ENCODE assay signal across 8 mouse cellular contexts in the genomic region with DNA sequence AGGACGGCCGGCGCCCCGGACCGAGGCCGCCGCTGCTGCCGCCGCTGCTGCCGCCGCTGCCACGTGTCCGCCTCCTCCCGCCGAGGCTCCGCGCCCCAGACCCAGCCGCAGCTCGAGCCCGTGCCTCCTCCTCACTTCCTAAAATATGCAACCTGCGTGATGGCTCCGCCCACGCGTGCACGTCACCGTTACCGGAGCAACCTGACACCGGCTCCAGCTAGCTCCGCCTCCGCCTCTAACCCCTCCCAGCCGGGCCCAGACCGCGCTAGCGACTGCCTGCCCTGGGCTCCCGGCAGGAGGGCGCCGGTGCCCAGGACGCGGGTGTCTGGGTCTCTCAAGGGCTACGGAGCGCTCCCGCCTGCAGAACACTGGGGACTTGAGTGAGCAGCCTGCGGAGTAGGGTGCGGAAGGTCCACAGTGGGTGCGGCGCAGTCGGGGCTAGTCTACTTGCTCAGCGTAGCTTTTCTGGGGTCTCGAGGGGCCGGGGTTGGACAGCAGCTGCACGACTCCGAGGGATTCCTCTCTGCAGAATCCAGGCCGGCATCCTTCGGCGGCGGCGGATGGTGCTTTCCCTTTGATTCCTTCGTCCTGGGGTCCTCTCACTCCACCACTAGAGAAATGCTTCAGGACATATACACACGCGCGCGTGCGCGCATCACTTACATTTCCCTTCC. TPM values are rescaled to one million over a fixed set of nuclear protein-coding genes. Genes with fewer than 3 reads are reported as not detected.
DNase-seq lines count a peak whose midpoint lies in the region; ATAC-seq and TF ChIP-seq lines count a peak whose summit lies in the region.

A gene (minus strand): TSS at position 135 of the 674 bp plus-strand sequence.

- intact Hi-C loops in heart, adult 2 months (cut with DNase I), result loop anchor here (2.0 to 5.0 kb wide), 5 partner anchors 93 to 917 kb away; a partner anchor contains a TSS

- 0 out of 2 replicates have a peak, but pooled peaks cover 3% of the 10 kb centered on the region for H3K79me2 ChIP-seq in heart, adult 2 months (replicated peaks; ENCODE audit: control insufficient read depth, insufficient read depth, low read length)

- no peaks in the 10 kb centered on the region for H3K9me3 ChIP-seq in embryonic facial prominence, embryonic 14.5 days (ENCODE audit: control insufficient read depth, low read length)
- no peaks in the 10 kb centered on the region for H3K9me3 ChIP-seq in limb, embryonic 13.5 days
- no peaks in the 10 kb centered on the region for H3K9me3 ChIP-seq in midbrain, embryonic 16.5 days (replicated peaks; ENCODE audit: control insufficient read depth, low read length, poor library complexity, severe bottlenecking)

- peak within 1 kb of the TSS; percentile 89 for H3K4me3 ChIP-seq in embryonic facial prominence, embryonic 14.5 days (ENCODE audit: low read depth, low read length)
- H3K4me3 ChIP-seq in heart, adult 2 months, result peak within 1 kb of the TSS; percentile 93
- H3K4me3 ChIP-seq in limb, embryonic 13.5 days, result peak within 1 kb of the TSS; percentile 94
- peak within 1 kb of the TSS; percentile 63 for H3K4me3 ChIP-seq in midbrain, embryonic 16.5 days (ENCODE audit: low read depth, low read length)

- TF ChIP-seq EP300 in heart, adult 2 months (IDR thresholded peaks at IDR 0.05; ENCODE audit: insufficient read depth, low read depth, low read length), result peak; percentile 70; the same call in 1 of the 2 replicates

- 2% methylated on average over 18 of the region's 64 CpGs for WGBS in embryonic facial prominence, embryonic 14.5 days
- WGBS in heart, adult 2 months, result 2% methylated on average over 60 of the region's 64 CpGs
- under 1% methylated on average over 64 of the region's 64 CpGs for WGBS in limb, embryonic 13.5 days
- 0% methylated on average over 64 of the region's 64 CpGs for WGBS in midbrain, embryonic 16.5 days

- peak; percentile 97 for TF ChIP-seq POLR2A in heart, adult 2 months (IDR thresholded peaks at IDR 0.05; ENCODE audit: insufficient read depth, low read depth, low read length)

- peak; percentile 44 for TF ChIP-seq CTCF in heart, adult 2 months (IDR thresholded peaks at IDR 0.05)

- no peaks in the 10 kb centered on the region for H3K27me3 ChIP-seq in embryonic facial prominence, embryonic 14.5 days (replicated peaks; ENCODE audit: control insufficient read depth, insufficient read depth, low read length)
- H3K27me3 ChIP-seq in heart, adult 2 months (ENCODE audit: control insufficient read depth, insufficient read depth, low read length), result no peaks in the 10 kb centered on the region
- H3K27me3 ChIP-seq in limb, embryonic 13.5 days, result no peaks in the 10 kb centered on the region
- no peaks in the 10 kb centered on the region for H3K27me3 ChIP-seq in midbrain, embryonic 16.5 days (ENCODE audit: control insufficient read depth, insufficient read depth, low read depth, low read length)

- ATAC-seq in embryonic facial prominence, embryonic 14.5 days (ENCODE audit: low read depth), result peak; percentile 94
- ATAC-seq in limb, embryonic 13.5 days (ENCODE audit: low FRiP score, low read depth), result peak; percentile 97
- ATAC-seq in midbrain, embryonic 16.5 days, result peak; percentile 98

- H3K36me3 ChIP-seq in embryonic facial prominence, embryonic 14.5 days (ENCODE audit: control insufficient read depth, insufficient read depth, low read length), result no peaks in the 10 kb centered on the region
- peaks cover 25% of the 10 kb centered on the region for H3K36me3 ChIP-seq in heart, adult 2 months (ENCODE audit: control insufficient read depth, insufficient read depth, low read length)
- H3K36me3 ChIP-seq in limb, embryonic 13.5 days, result no peaks in the 10 kb centered on the region
- H3K36me3 ChIP-seq in midbrain, embryonic 16.5 days (ENCODE audit: control insufficient read depth, insufficient read depth, low read length), result no peaks in the 10 kb centered on the region

- H3K4me1 ChIP-seq in embryonic facial prominence, embryonic 14.5 days (ENCODE audit: control insufficient read depth, insufficient read depth, low read length), result peaks cover 30% of the 10 kb centered on the region
- H3K4me1 ChIP-seq in heart, adult 2 months (ENCODE audit: control insufficient read depth, insufficient read depth, low read length), result peaks cover 7% of the 10 kb centered on the region
- H3K4me1 ChIP-seq in limb, embryonic 13.5 days, result peaks cover 52% of the 10 kb centered on the region
- H3K4me1 ChIP-seq in midbrain, embryonic 16.5 days (ENCODE audit: control insufficient read depth, insufficient read depth, low read length), result peaks cover 40% of the 10 kb centered on the region

- peak within 1 kb of the TSS; percentile 95 for H3K9ac ChIP-seq in embryonic facial prominence, embryonic 14.5 days (ENCODE audit: low read depth, low read length)
- H3K9ac ChIP-seq in heart, adult 2 months (ENCODE audit: low read depth, low read length), result peak within 1 kb of the TSS; percentile 79
- H3K9ac ChIP-seq in limb, embryonic 13.5 days, result peak within 1 kb of the TSS; percentile 95
- peak within 1 kb of the TSS; percentile 83 for H3K9ac ChIP-seq in midbrain, embryonic 16.5 days (ENCODE audit: low read depth, low read length)

- peak within 1 kb of the TSS; percentile 89 for H3K4me2 ChIP-seq in embryonic facial prominence, embryonic 14.5 days (ENCODE audit: low read depth, low read length)
- H3K4me2 ChIP-seq in limb, embryonic 13.5 days (replicated peaks), result peak within 1 kb of the TSS; percentile 84
- peak within 1 kb of the TSS; percentile 57 for H3K4me2 ChIP-seq in midbrain, embryonic 16.5 days (ENCODE audit: low read length)

- peak within 1 kb of the TSS; percentile 97 for H3K27ac ChIP-seq in embryonic facial prominence, embryonic 14.5 days (replicated peaks; ENCODE audit: low read depth, low read length)
- peak within 1 kb of the TSS; percentile 99 for H3K27ac ChIP-seq in heart, adult 2 months
- peak within 1 kb of the TSS; percentile 96 for H3K27ac ChIP-seq in limb, embryonic 13.5 days
- H3K27ac ChIP-seq in midbrain, embryonic 16.5 days (ENCODE audit: low read length), result peak within 1 kb of the TSS; percentile 91

- peak; percentile 96 for DNase-seq in 3T3-L1 (ENCODE audit: low read depth, low spot score)
- DNase-seq in adrenal gland, postnatal 4 days (ENCODE audit: low spot score in 2 of 2), result peak; percentile 93 to 98
- DNase-seq in embryonic facial prominence, embryonic 14.5 days (ENCODE audit: low spot score), result peak; percentile 99
- DNase-seq in heart, adult 2 months, result peak; percentile 99
- DNase-seq in kidney, adult 8-10 months, result peak; percentile 98 to 99
- DNase-seq in spleen, postnatal 10 days (ENCODE audit: low spot score in 2 of 2), result peak; percentile 98 to 99

RNA-seq across cellular contexts. Expression of the gene that starts here (rescaled TPM):
- 100 to 1,000 TPM; 675 to 838 TPM for total RNA-seq in adrenal gland, postnatal 4 days (2021)
- 153 and 162 TPM in 2 replicates for polyA plus RNA-seq in embryonic facial prominence, embryonic 14.5 days (2014; fragmentation: Nextera tagmentation; extraction: Ambion mirVana)
- total RNA-seq in heart, adult 2 months (2021), result 100 to 1,000 TPM; 800 to 832 TPM
- 523 and 821 TPM in 2 replicates for polyA plus RNA-seq in heart, adult 2 months (2012; rRNA removed)
- 59.6 and 63.5 TPM in 2 replicates for polyA plus RNA-seq in limb, embryonic 13.5 days (2015; fragmentation: Nextera tagmentation; extraction: Ambion mirVana)
- polyA plus RNA-seq in midbrain, embryonic 16.5 days (2015; fragmentation: Nextera tagmentation; extraction: Ambion mirVana), result 58.4 and 61.3 TPM in 2 replicates

Comparison
In these comparisons a context has a peak if more than half of its experiments do, and no peak if none do; other contexts are left out.
1. Peak in every context shown above with its lines: DNase-seq, ATAC-seq, H3K4me3 ChIP-seq and H3K27ac ChIP-seq.